In genomic region chr8:71670198-71670597, GRCm38 (mm10) we compare ENCODE assay signal across 8 mouse cellular contexts. TPM values are rescaled to one million over a fixed set of nuclear protein-coding genes. Genes with fewer than 3 reads are reported as not detected.
DNase-seq lines count a peak whose midpoint lies in the region; ATAC-seq and TF ChIP-seq lines count a peak whose summit lies in the region.

No protein-coding gene starts in this region.

- peaks cover 40% of the 10 kb centered on the region for H3K4me1 ChIP-seq in kidney, embryonic 16.5 days (ENCODE audit: insufficient read depth, low read length)
- H3K4me1 ChIP-seq in embryonic facial prominence, embryonic 12.5 days = peaks cover 23% of the 10 kb centered on the region
- H3K4me1 ChIP-seq in intestine, embryonic 14.5 days (replicated peaks; ENCODE audit: control insufficient read depth, insufficient read depth, low read length) = peaks cover 16% of the 10 kb centered on the region

- H3K9me3 ChIP-seq in kidney, embryonic 16.5 days (ENCODE audit: low read length) = no peaks in the 10 kb centered on the region
- no peaks in the 10 kb centered on the region for H3K9me3 ChIP-seq in embryonic facial prominence, embryonic 12.5 days
- no peaks in the 10 kb centered on the region for H3K9me3 ChIP-seq in intestine, embryonic 14.5 days (ENCODE audit: control insufficient read depth, low read length)

- no peak for ATAC-seq in kidney, embryonic 16.5 days (ENCODE audit: low FRiP score, low TSS enrichment)
- 0 out of 2 replicates have a peak, but pooled peaks have one; percentile 5 for ATAC-seq in embryonic facial prominence, embryonic 12.5 days (ENCODE audit: insufficient number of reproducible peaks, insufficient read depth, low FRiP score, low TSS enrichment)
- no peak for ATAC-seq in intestine, embryonic 14.5 days (replicated peaks; ENCODE audit: low FRiP score, low TSS enrichment, low read depth)
- no peak for ATAC-seq in erythroid progenitor cell, adult 5-6 weeks (replicated peaks; ENCODE audit: low FRiP score, poor library complexity, severe bottlenecking)

- DNase-seq in kidney, postnatal 14 days = no peak
- no peak for DNase-seq in intestine, embryonic 14.5 days (ENCODE audit: low spot score)
- no peak for DNase-seq in spleen, postnatal 10 days (ENCODE audit: low spot score in 2 of 2)
- no peak for DNase-seq in layer of hippocampus, adult 8-10 months (ENCODE audit: low spot score in 2 of 2)

- peak overlapping the region; percentile 54 for H3K4me3 ChIP-seq in kidney, embryonic 16.5 days (ENCODE audit: low read length)
- H3K4me3 ChIP-seq in embryonic facial prominence, embryonic 12.5 days = peak overlapping the region; percentile 39
- peak overlapping the region; percentile 46 for H3K4me3 ChIP-seq in intestine, embryonic 14.5 days (ENCODE audit: low read depth, low read length)
- peak overlapping the region; percentile 44 for H3K4me3 ChIP-seq in myocyte

- TF ChIP-seq POLR2A in myocyte (IDR thresholded peaks at IDR 0.05; ENCODE audit: insufficient read length, low read depth) = no peak

- no peak overlapping the region for H3ac ChIP-seq in myocyte (ENCODE audit: control insufficient read depth, insufficient read length)

- H3K27ac ChIP-seq in kidney, embryonic 16.5 days (ENCODE audit: low read length) = no peak overlapping the region
- no peak overlapping the region for H3K27ac ChIP-seq in embryonic facial prominence, embryonic 12.5 days
- no peak overlapping the region for H3K27ac ChIP-seq in intestine, embryonic 14.5 days (ENCODE audit: low read depth)

- H3K79me2 ChIP-seq in myocyte (ENCODE audit: control insufficient read depth, insufficient read depth) = no peaks in the 10 kb centered on the region

- peak overlapping the region; percentile 98 for H3K4me2 ChIP-seq in kidney, embryonic 16.5 days (replicated peaks; ENCODE audit: low read depth, low read length)
- peak overlapping the region; percentile 85 for H3K4me2 ChIP-seq in embryonic facial prominence, embryonic 12.5 days (replicated peaks)
- H3K4me2 ChIP-seq in intestine, embryonic 14.5 days (ENCODE audit: low read length) = peak overlapping the region; percentile 98
- peak overlapping the region; percentile 85 for H3K4me2 ChIP-seq in myocyte (ENCODE audit: low read depth)

- H3K27me3 ChIP-seq in kidney, embryonic 16.5 days (ENCODE audit: insufficient read depth, low read length) = peaks cover 30% of the 10 kb centered on the region
- H3K27me3 ChIP-seq in embryonic facial prominence, embryonic 12.5 days = peaks cover 49% of the 10 kb centered on the region
- peaks cover 22% of the 10 kb centered on the region for H3K27me3 ChIP-seq in intestine, embryonic 14.5 days (replicated peaks; ENCODE audit: control insufficient read depth, insufficient read depth, low read length)
- no peaks in the 10 kb centered on the region for H3K27me3 ChIP-seq in myocyte (ENCODE audit: control insufficient read depth, insufficient read depth, insufficient read length)

- 0 out of 2 replicates have a peak overlapping the region, but pooled peaks have one; percentile 10 for H3K9ac ChIP-seq in kidney, embryonic 16.5 days (replicated peaks; ENCODE audit: low read length)
- H3K9ac ChIP-seq in embryonic facial prominence, embryonic 12.5 days = peak overlapping the region; percentile 53
- H3K9ac ChIP-seq in intestine, embryonic 14.5 days (ENCODE audit: low read length) = no peak overlapping the region

- no peaks in the 10 kb centered on the region for H3K36me3 ChIP-seq in kidney, embryonic 16.5 days (ENCODE audit: insufficient read depth, low read length)
- no peaks in the 10 kb centered on the region for H3K36me3 ChIP-seq in embryonic facial prominence, embryonic 12.5 days
- H3K36me3 ChIP-seq in intestine, embryonic 14.5 days (ENCODE audit: control insufficient read depth, insufficient read depth, low read length) = no peaks in the 10 kb centered on the region
- H3K36me3 ChIP-seq in myocyte (ENCODE audit: control insufficient read depth, insufficient read depth) = no peaks in the 10 kb centered on the region

- WGBS in kidney, embryonic 16.5 days = 14% methylated on average over 9 of the region's 12 CpGs
- WGBS in embryonic facial prominence, embryonic 12.5 days = 8% methylated on average over 11 of the region's 12 CpGs
- WGBS in intestine, embryonic 14.5 days = 10% methylated on average over 11 of the region's 12 CpGs

TF ChIP-seq in myocyte, 11 proteins besides CTCF, POLR2A, EP300 and RAD21:
- TF ChIP-seq MYOD1 (IDR thresholded peaks at IDR 0.05; ENCODE audit: control insufficient read depth in 1 of 3, insufficient read length in 2 of 3, low read depth in 2 of 3) (no peak), POLR2AphosphoS2 (IDR thresholded peaks at IDR 0.05; ENCODE audit: insufficient read length, low read depth) (no peak), TCF3 (IDR thresholded peaks at IDR 0.05; ENCODE audit: insufficient read length, low read depth) (no peak), CEBPB (IDR thresholded peaks at IDR 0.05; ENCODE audit: insufficient read depth, poor library complexity, severe bottlenecking) (no peak), REST (IDR thresholded peaks at IDR 0.05; ENCODE audit: insufficient read depth, insufficient read length) (no peak), MAX (IDR thresholded peaks at IDR 0.05; ENCODE audit: low read depth) (no peak), MYOG (IDR thresholded peaks at IDR 0.05; ENCODE audit: control insufficient read depth in 1 of 3, insufficient read depth in 1 of 3, insufficient read length in 2 of 3, low read depth in 2 of 3) (no peak), USF1 (IDR thresholded peaks at IDR 0.05; ENCODE audit: low read depth) (no peak), SRF (IDR thresholded peaks at IDR 0.05; ENCODE audit: control insufficient read depth, insufficient read length, low read depth) (no peak)

RNA-seq across cellular contexts. Expression of gene Unc13a, which starts 1.4 kb away (rescaled TPM):
- polyA plus RNA-seq in kidney, embryonic 16.5 days (2015; fragmentation: Nextera tagmentation; extraction: Ambion mirVana) = 0.55 and 0.94 TPM in 2 replicates
- 1.9 and 2.8 TPM in 2 replicates for polyA plus RNA-seq in embryonic facial prominence, embryonic 12.5 days (2016; fragmentation: Nextera tagmentation; extraction: Ambion mirVana)
- 1.6 and 2.4 TPM in 2 replicates for polyA plus RNA-seq in intestine, embryonic 14.5 days (2014; fragmentation: Nextera tagmentation; extraction: Ambion mirVana)
- polyA plus RNA-seq in myocyte (2012; fragmentation: generic; extraction: Trizol) = 4.6 TPM
- not detected in 2 replicates for total RNA-seq in erythroid progenitor cell, adult 5-6 weeks (2015; ENCODE audit: low replicate concordance)
- not detected in 2 replicates for total RNA-seq in erythroid progenitor cell, adult 5-6 weeks (2017; ENCODE audit: low replicate concordance)
- 100 to 1,000 TPM; 219 to 265 (median 239) TPM for total RNA-seq in layer of hippocampus, adult 8-10 months (2022)

RNA-seq across cellular contexts. Expression of gene Jak3, which starts 5.9 kb away (rescaled TPM):
- polyA plus RNA-seq in kidney, embryonic 16.5 days (2015; fragmentation: Nextera tagmentation; extraction: Ambion mirVana) = 6.6 and 7.5 TPM in 2 replicates
- polyA plus RNA-seq in embryonic facial prominence, embryonic 12.5 days (2016; fragmentation: Nextera tagmentation; extraction: Ambion mirVana) = 3.4 and 4.5 TPM in 2 replicates
- 4.1 and 4.5 TPM in 2 replicates for polyA plus RNA-seq in intestine, embryonic 14.5 days (2014; fragmentation: Nextera tagmentation; extraction: Ambion mirVana)
- polyA plus RNA-seq in myocyte (2012; fragmentation: generic; extraction: Trizol) = 1.5 TPM
- 2.1 and 5.4 TPM in 2 replicates for total RNA-seq in erythroid progenitor cell, adult 5-6 weeks (2015; ENCODE audit: low replicate concordance)
- total RNA-seq in erythroid progenitor cell, adult 5-6 weeks (2017; ENCODE audit: low replicate concordance) = 0.68 and 0.90 TPM in 2 replicates
- 10 to 100 TPM in 1 of 4 experiments, 1 to 10 TPM in 3; 4.6 to 10.5 (median 7.9) TPM for total RNA-seq in layer of hippocampus, adult 8-10 months (2022)

RNA-seq across cellular contexts. Expression of gene Insl3, which starts 18.8 kb away (rescaled TPM):
- polyA plus RNA-seq in kidney, embryonic 16.5 days (2015; fragmentation: Nextera tagmentation; extraction: Ambion mirVana) = 1.3 and 7.7 TPM in 2 replicates
- 0.39 and 0.50 TPM in 2 replicates for polyA plus RNA-seq in embryonic facial prominence, embryonic 12.5 days (2016; fragmentation: Nextera tagmentation; extraction: Ambion mirVana)
- polyA plus RNA-seq in intestine, embryonic 14.5 days (2014; fragmentation: Nextera tagmentation; extraction: Ambion mirVana) = 0.98 and 1.4 TPM in 2 replicates
- polyA plus RNA-seq in myocyte (2012; fragmentation: generic; extraction: Trizol) = 0.13 TPM
- 3.6 TPM in 1 of 2 replicates, not detected in the other for total RNA-seq in erythroid progenitor cell, adult 5-6 weeks (2015; ENCODE audit: low replicate concordance)
- total RNA-seq in erythroid progenitor cell, adult 5-6 weeks (2017; ENCODE audit: low replicate concordance) = not detected in 2 replicates
- 1 to 10 TPM; 2.1 to 6.9 (median 2.6) TPM for total RNA-seq in layer of hippocampus, adult 8-10 months (2022)

RNA-seq across cellular contexts. Expression of gene B3gnt3, which starts 31.4 kb away (rescaled TPM):
- polyA plus RNA-seq in kidney, embryonic 16.5 days (2015; fragmentation: Nextera tagmentation; extraction: Ambion mirVana) = 3.3 and 4.2 TPM in 2 replicates
- polyA plus RNA-seq in embryonic facial prominence, embryonic 12.5 days (2016; fragmentation: Nextera tagmentation; extraction: Ambion mirVana) = 0.64 and 0.67 TPM in 2 replicates
- polyA plus RNA-seq in intestine, embryonic 14.5 days (2014; fragmentation: Nextera tagmentation; extraction: Ambion mirVana) = 6.9 and 8.4 TPM in 2 replicates
- polyA plus RNA-seq in myocyte (2012; fragmentation: generic; extraction: Trizol) = 0.01 TPM
- 12.2 and 12.3 TPM in 2 replicates for total RNA-seq in erythroid progenitor cell, adult 5-6 weeks (2015; ENCODE audit: low replicate concordance)
- 10.9 and 14.4 TPM in 2 replicates for total RNA-seq in erythroid progenitor cell, adult 5-6 weeks (2017; ENCODE audit: low replicate concordance)
- under 1 TPM; 0.47 to 0.93 (median 0.56) TPM for total RNA-seq in layer of hippocampus, adult 8-10 months (2022)

RNA-seq across cellular contexts. Expression of gene Fcho1, which starts 55.3 kb away (rescaled TPM):
- 8.6 and 8.7 TPM in 2 replicates for polyA plus RNA-seq in kidney, embryonic 16.5 days (2015; fragmentation: Nextera tagmentation; extraction: Ambion mirVana)
- 7.4 and 8.3 TPM in 2 replicates for polyA plus RNA-seq in embryonic facial prominence, embryonic 12.5 days (2016; fragmentation: Nextera tagmentation; extraction: Ambion mirVana)
- 5.8 and 6.9 TPM in 2 replicates for polyA plus RNA-seq in intestine, embryonic 14.5 days (2014; fragmentation: Nextera tagmentation; extraction: Ambion mirVana)
- polyA plus RNA-seq in myocyte (2012; fragmentation: generic; extraction: Trizol) = not detected
- total RNA-seq in erythroid progenitor cell, adult 5-6 weeks (2015; ENCODE audit: low replicate concordance) = 152 and 165 TPM in 2 replicates
- total RNA-seq in erythroid progenitor cell, adult 5-6 weeks (2017; ENCODE audit: low replicate concordance) = 245 and 276 TPM in 2 replicates
- 100 to 1,000 TPM in 3 of 4 experiments, 10 to 100 TPM in 1; 92.1 to 120 (median 112) TPM for total RNA-seq in layer of hippocampus, adult 8-10 months (2022)
